Mouse (Mus musculus): ENCODE data around the gene Orm3. TPM values are rescaled to one million over a fixed set of nuclear protein-coding genes. Genes with fewer than 3 reads are reported as not detected.

The Orm3 gene
- not detected in 2 replicates for polyA plus RNA-seq (2015; fragmentation: Nextera tagmentation; extraction: Ambion mirVana)

DNA sequence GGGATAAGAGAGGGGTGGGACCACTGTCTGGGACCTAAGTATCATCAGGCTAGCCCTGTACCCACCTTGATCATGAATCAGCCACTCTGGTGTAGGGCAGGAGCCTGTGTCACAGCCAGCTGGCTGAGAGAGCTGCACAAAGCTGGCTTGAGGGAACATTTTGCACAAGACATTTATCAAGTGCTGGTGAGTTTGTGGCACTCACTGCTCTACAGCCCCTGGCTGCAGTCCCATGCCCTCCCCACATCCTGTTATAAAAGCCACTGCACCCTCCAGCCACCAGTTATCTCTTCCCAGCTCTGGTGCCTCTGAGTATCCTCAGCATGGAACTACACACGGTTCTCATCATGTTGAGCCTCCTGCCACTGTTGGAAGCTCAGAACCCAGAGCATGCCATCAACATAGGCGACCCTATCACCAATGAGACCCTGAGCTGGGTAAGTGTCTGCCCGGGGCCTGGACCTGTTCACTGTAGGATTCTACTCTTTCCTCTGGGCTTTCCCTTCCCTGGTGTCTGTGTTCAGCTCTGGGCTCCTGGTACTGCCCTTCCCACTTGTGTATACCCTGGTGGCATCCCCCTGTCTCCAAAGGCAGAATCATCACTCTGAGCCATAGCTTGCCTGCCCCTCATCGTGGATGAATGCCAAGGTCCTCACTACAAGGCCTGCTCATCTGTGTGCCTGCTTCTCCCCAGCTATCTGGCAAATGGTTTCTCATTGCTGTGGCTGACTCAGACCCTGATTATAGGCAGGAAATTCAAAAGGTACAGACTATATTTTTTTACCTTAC, at the start of gene Orm3:
Gene Orm3, plus strand, starts transcription at position 286 of the 789 bp plus-strand sequence.
- DNase-seq (ENCODE audit: low spot score), result no peak
- H3K4me2 ChIP-seq (replicated peaks; ENCODE audit: low read depth), result no peak within 1 kb of the TSS

DNA sequence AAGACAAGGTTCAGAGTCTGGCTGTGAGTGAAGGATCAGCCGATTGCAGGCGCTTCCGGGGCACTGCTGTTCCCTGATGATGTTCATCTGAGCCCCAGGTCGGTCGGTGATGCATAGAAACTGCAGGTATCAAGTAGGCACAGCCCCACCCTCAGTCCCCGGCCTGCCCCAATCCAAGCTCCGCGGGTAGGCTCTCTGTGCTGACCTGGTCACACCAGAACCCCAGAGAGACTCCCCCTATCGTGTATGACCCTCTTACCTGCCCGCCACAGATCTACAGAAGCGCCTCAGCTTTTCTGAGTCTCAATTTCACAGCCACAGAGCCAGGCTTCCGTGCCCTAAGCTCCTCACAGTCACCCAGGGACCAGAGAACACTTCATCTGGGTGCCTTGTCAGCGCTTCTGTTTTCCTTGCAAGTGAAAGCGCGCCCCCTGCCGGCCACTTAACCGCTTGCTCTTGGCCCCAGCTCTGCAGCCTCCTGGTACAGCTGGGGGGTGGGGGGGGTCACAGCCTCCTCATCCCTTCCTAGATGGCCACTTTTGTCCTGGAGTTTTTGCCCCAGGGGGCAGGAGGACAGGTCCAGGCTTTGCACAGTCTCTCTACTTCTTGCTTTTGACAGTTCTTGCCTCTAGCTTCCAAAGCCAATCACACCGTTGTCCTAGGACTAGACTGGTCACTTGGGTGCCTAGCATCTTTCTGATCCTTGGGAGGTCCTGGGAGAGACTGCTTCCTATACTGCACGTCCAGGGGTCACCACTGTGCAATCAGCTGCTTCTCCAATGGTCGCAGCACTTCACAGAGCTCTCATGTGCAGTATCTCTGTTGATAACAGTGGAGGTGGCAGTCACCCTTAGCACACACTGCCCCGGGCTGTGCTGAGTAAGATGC, 48.5 kb upstream of the Orm3 start:
- Histone ChIP-seq H3K4me1 (replicated peaks; ENCODE audit: control insufficient read depth, insufficient read depth) (no peaks in the 10 kb centered on the region), H3K9ac (ENCODE audit: low read length) (no peak overlapping the region), H3K4me2 (replicated peaks; ENCODE audit: low read depth) (no peak overlapping the region), H3K27ac (replicated peaks) (no peak overlapping the region), H3K36me3 (ENCODE audit: control insufficient read depth, insufficient read depth, low read length) (0 out of 2 replicates have a peak, but pooled peaks cover 2% of the 10 kb centered on the region), H3K27me3 (ENCODE audit: control insufficient read depth, insufficient read depth, low read length) (no peaks in the 10 kb centered on the region), H3K4me3 (ENCODE audit: low read depth, low read length) (no peak overlapping the region), H3K9me3 (ENCODE audit: control insufficient read depth, low read length) (no peaks in the 10 kb centered on the region)
- 34% methylated on average over 21 of the region's 21 CpGs for WGBS
- TF ChIP-seq EP300 (optimal IDR thresholded peaks at IDR 0.05) (no peak), CTCF (IDR thresholded peaks at IDR 0.05; ENCODE audit: low read depth) (peak; percentile 92)
- DNase-seq (ENCODE audit: low spot score), result peak; percentile 91
- ATAC-seq (ENCODE audit: low FRiP score, low TSS enrichment), result peak; percentile 64; the same call in 1 of the 2 replicates

More for the DNA sequence above, at the start of gene Orm3:
- H3K9me3 ChIP-seq (ENCODE audit: control insufficient read depth, low read length), result no peaks in the 10 kb centered on the region
- no peak within 1 kb of the TSS for H3K27ac ChIP-seq (replicated peaks)
- no peaks in the 10 kb centered on the region for H3K4me1 ChIP-seq (replicated peaks; ENCODE audit: control insufficient read depth, insufficient read depth)
- no peaks in the 10 kb centered on the region for H3K27me3 ChIP-seq (ENCODE audit: control insufficient read depth, insufficient read depth, low read length)
- no peak for ATAC-seq (ENCODE audit: low FRiP score, low TSS enrichment)
- WGBS, result 67% methylated on average over 4 of the region's 4 CpGs
- H3K9ac ChIP-seq (ENCODE audit: low read length), result no peak within 1 kb of the TSS
- TF ChIP-seq EP300 (optimal IDR thresholded peaks at IDR 0.05) (no peak), CTCF (IDR thresholded peaks at IDR 0.05; ENCODE audit: low read depth) (no peak)
- H3K36me3 ChIP-seq (ENCODE audit: control insufficient read depth, insufficient read depth, low read length), result no peaks in the 10 kb centered on the region
- H3K4me3 ChIP-seq (ENCODE audit: low read depth, low read length), result no peak within 1 kb of the TSS

DNA sequence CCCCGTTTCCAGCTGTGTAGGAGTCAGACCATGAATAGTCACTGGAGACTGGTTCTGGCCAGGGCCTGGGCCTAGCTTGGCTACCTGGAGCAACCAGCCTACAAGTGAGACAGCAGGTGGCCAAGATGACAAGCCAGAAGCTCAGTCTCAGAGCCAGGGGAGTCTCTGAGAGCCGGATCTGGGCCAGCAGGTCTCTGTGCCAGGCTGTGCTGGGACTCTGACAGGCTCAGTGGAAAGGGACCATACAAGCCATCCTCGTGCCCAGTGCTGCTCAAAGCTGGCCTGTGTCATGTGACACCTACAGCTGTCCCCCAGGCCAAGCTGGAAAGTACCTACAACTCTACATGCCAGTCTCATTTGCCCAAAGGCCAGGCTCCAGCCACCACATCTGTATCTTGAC, 47.6 kb upstream of the Orm3 start:
- Histone ChIP-seq H3K4me3 (ENCODE audit: low read depth, low read length) (no peak overlapping the region), H3K9me3 (ENCODE audit: control insufficient read depth, low read length) (no peaks in the 10 kb centered on the region), H3K4me1 (replicated peaks; ENCODE audit: control insufficient read depth, insufficient read depth) (no peaks in the 10 kb centered on the region), H3K36me3 (ENCODE audit: control insufficient read depth, insufficient read depth, low read length) (0 out of 2 replicates have a peak, but pooled peaks cover 2% of the 10 kb centered on the region), H3K27me3 (ENCODE audit: control insufficient read depth, insufficient read depth, low read length) (no peaks in the 10 kb centered on the region), H3K27ac (replicated peaks) (no peak overlapping the region), H3K9ac (ENCODE audit: low read length) (no peak overlapping the region), H3K4me2 (replicated peaks; ENCODE audit: low read depth) (no peak overlapping the region)
- no peak for DNase-seq (ENCODE audit: low spot score)
- no peak for ATAC-seq (ENCODE audit: low FRiP score, low TSS enrichment)
- WGBS, result 88% methylated on average over 3 of the region's 3 CpGs
- no peak for TF ChIP-seq EP300 (optimal IDR thresholded peaks at IDR 0.05)
- no peak for TF ChIP-seq CTCF (IDR thresholded peaks at IDR 0.05; ENCODE audit: low read depth)

DNA sequence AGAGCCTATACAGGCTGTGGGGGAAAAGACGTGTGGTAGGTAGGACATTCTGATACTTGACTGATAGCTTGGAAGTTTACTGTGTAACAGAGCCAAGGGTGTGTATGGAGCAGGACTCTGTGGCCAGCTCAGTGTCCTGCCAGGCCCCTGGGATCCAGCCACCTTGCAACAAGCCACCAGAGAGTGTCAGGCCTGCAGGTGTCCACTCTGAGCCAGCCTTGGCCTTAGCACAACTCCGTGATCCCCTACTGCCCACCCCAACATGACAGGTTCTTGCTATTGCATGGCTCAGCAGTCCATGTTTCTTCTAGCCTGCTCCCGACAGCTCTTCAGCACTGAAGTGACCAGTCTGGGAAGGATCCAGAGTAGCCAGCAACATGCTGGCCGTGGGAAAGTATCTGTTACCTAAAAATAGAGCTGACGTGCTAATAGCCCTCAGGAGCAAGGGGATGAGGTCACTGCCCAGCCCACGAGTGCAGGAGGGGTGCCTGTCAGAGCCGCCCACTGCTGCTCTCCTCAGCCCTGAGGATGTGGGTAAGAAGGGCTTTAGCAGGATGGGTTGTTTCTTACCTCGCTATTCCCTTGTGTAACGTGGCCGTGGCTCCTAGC, 45.6 kb upstream of the Orm3 start:
- DNase-seq (ENCODE audit: low spot score) (no peak), ATAC-seq (ENCODE audit: low FRiP score, low TSS enrichment) (no peak)
- TF ChIP-seq CTCF (IDR thresholded peaks at IDR 0.05; ENCODE audit: low read depth) (no peak), EP300 (optimal IDR thresholded peaks at IDR 0.05) (no peak)
- Histone ChIP-seq H3K27me3 (ENCODE audit: control insufficient read depth, insufficient read depth, low read length) (no peaks in the 10 kb centered on the region), H3K9ac (ENCODE audit: low read length) (no peak overlapping the region), H3K36me3 (ENCODE audit: control insufficient read depth, insufficient read depth, low read length) (peaks cover 2% of the 10 kb centered on the region; the same call in 1 of the 2 replicates), H3K27ac (replicated peaks) (no peak overlapping the region), H3K4me2 (replicated peaks; ENCODE audit: low read depth) (no peak overlapping the region), H3K4me3 (ENCODE audit: low read depth, low read length) (no peak overlapping the region), H3K9me3 (ENCODE audit: control insufficient read depth, low read length) (no peaks in the 10 kb centered on the region), H3K4me1 (replicated peaks; ENCODE audit: control insufficient read depth, insufficient read depth) (no peaks in the 10 kb centered on the region)
- 58% methylated on average over 10 of the region's 10 CpGs for WGBS

DNA sequence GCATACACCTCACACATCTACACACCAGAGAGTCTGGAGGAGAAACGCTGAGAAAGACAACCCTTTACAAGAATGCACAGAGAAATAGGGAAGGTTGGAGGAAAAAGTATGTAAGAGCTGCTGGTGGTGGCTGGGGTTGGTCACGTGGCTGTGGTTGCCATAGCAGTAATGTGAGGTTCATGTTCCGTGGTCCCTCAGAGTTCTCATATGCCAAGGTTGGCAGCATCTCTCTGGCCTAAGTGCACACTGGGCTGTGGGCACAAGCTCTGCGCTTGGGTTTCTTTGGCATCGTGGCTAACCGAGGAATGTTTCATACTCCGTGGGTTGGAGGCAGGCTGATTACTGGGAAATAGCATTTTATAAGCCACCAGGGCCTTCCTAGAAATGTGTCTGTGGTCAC, 44.5 kb upstream of the Orm3 start:
- TF ChIP-seq EP300 (optimal IDR thresholded peaks at IDR 0.05) (no peak), CTCF (IDR thresholded peaks at IDR 0.05; ENCODE audit: low read depth) (no peak)
- no peaks in the 10 kb centered on the region for H3K27me3 ChIP-seq (ENCODE audit: control insufficient read depth, insufficient read depth, low read length)
- H3K4me1 ChIP-seq (replicated peaks; ENCODE audit: control insufficient read depth, insufficient read depth), result no peaks in the 10 kb centered on the region
- H3K4me2 ChIP-seq (replicated peaks; ENCODE audit: low read depth), result no peak overlapping the region
- no peak overlapping the region for H3K27ac ChIP-seq (replicated peaks)
- DNase-seq (ENCODE audit: low spot score) (no peak), ATAC-seq (ENCODE audit: low FRiP score, low TSS enrichment) (no peak)
- H3K4me3 ChIP-seq (ENCODE audit: low read depth, low read length), result no peak overlapping the region
- H3K9me3 ChIP-seq (ENCODE audit: control insufficient read depth, low read length), result no peaks in the 10 kb centered on the region
- peaks cover 2% of the 10 kb centered on the region; the same call in 1 of the 2 replicates for H3K36me3 ChIP-seq (ENCODE audit: control insufficient read depth, insufficient read depth, low read length)
- WGBS, result 82% methylated on average over 7 of the region's 7 CpGs
- H3K9ac ChIP-seq (ENCODE audit: low read length), result no peak overlapping the region

Data from stomach, postnatal 0 days (tissue).